Mouse (Mus musculus): Measurements from ENCODE around the gene Tns1. TPM values are rescaled to one million over a fixed set of nuclear protein-coding genes. Genes with fewer than 3 reads are reported as not detected.

The Tns1 gene
- polyA plus RNA-seq, 1 experiment: 6.5 TPM

DNA sequence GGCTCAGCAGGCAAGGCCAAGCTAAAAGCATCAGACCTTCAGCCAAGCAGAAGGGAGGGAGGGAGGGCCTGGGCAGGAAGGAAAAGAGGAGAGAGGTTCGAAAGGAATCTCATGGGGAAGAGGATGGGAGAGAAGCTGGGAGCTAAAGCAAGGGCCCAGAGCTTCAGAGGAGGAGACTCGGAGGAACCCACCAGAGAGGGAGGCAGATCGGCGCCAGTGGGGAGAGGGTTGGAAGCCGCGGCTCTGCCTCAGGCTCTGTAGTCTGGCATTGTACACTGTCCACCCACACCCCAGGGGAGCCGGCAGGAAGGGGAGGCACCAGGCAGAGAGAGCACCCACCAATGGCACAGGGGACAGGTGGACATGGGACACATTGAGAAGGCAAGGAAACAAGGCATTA, 177.5 kb downstream of the Tns1 start:
- Histone ChIP-seq H3K9me3 (replicated peaks; ENCODE audit: control insufficient read depth, insufficient read depth, low read length, poor library complexity, severe bottlenecking) (no peaks in the 10 kb centered on the region), H3K27ac (ENCODE audit: insufficient read depth, low read length) (no peak overlapping the region), H3K27me3 (ENCODE audit: control insufficient read depth, insufficient read depth, low read length, poor library complexity, severe bottlenecking) (no peaks in the 10 kb centered on the region), H3K9ac (ENCODE audit: low read depth, poor library complexity, severe bottlenecking) (no peak overlapping the region), H3K36me3 (ENCODE audit: control insufficient read depth, insufficient read depth, low read length, poor library complexity, severe bottlenecking) (no peaks in the 10 kb centered on the region), H3K4me3 (ENCODE audit: low read depth, low read length) (no peak overlapping the region), H3K4me1 (ENCODE audit: control insufficient read depth, insufficient read depth, low read length) (no peaks in the 10 kb centered on the region)
- TF ChIP-seq POLR2A (IDR thresholded peaks at IDR 0.05; ENCODE audit: insufficient read depth, low read length) (no peak), EP300 (IDR thresholded peaks at IDR 0.05; ENCODE audit: insufficient read depth, low read depth, low read length) (no peak), CTCF (IDR thresholded peaks at IDR 0.05; ENCODE audit: low read depth, low read length) (no peak)

GRCm38 (mm10) chr1:73944393-73944792, 179.9 kb downstream of the Tns1 start:
- Histone ChIP-seq H3K4me1 (ENCODE audit: control insufficient read depth, insufficient read depth, low read length) (no peaks in the 10 kb centered on the region), H3K9me3 (replicated peaks; ENCODE audit: control insufficient read depth, insufficient read depth, low read length, poor library complexity, severe bottlenecking) (no peaks in the 10 kb centered on the region), H3K9ac (ENCODE audit: low read depth, poor library complexity, severe bottlenecking) (no peak overlapping the region), H3K27me3 (ENCODE audit: control insufficient read depth, insufficient read depth, low read length, poor library complexity, severe bottlenecking) (no peaks in the 10 kb centered on the region), H3K4me3 (ENCODE audit: low read depth, low read length) (no peak overlapping the region), H3K36me3 (ENCODE audit: control insufficient read depth, insufficient read depth, low read length, poor library complexity, severe bottlenecking) (no peaks in the 10 kb centered on the region), H3K27ac (ENCODE audit: insufficient read depth, low read length) (no peak overlapping the region)
- TF ChIP-seq CTCF (IDR thresholded peaks at IDR 0.05; ENCODE audit: low read depth, low read length) (no peak), POLR2A (IDR thresholded peaks at IDR 0.05; ENCODE audit: insufficient read depth, low read length) (no peak), EP300 (IDR thresholded peaks at IDR 0.05; ENCODE audit: insufficient read depth, low read depth, low read length) (no peak)

DNA sequence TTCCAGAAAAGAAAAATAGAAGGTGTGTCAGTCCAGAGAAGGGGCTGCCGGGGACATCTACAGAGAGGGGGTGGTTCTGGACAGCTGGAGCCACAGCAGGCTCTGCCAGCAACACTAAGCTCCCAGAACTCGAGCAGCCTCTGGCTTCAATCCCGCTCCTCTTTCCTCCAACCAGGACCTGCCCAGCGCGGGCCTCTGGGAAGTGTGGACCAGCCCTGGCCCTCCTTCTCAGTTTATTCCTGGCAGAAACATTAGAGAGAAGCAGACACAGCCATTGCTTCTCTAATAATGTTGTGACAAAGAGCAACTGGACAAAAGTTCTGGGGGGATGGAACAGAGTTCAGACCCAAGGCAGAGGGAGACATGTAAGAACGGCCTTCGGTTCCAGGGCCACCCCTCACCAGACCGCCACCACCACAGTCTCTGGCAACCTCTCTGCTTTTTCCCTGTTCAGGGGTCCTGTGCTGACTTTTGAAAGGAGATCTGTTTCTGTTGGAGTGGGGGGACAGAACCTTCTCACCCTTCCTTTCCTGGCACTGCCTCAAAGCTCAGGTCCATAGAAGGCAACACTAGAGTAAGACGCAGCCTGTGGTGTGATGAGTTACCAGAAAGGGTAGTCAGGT, 180.5 kb downstream of the Tns1 start:
- H3K9me3 ChIP-seq (replicated peaks; ENCODE audit: control insufficient read depth, insufficient read depth, low read length, poor library complexity, severe bottlenecking): no peaks in the 10 kb centered on the region
- no peak overlapping the region for H3K4me3 ChIP-seq (ENCODE audit: low read depth, low read length)
- H3K4me1 ChIP-seq (ENCODE audit: control insufficient read depth, insufficient read depth, low read length): no peaks in the 10 kb centered on the region
- no peak overlapping the region for H3K9ac ChIP-seq (ENCODE audit: low read depth, poor library complexity, severe bottlenecking)
- no peak overlapping the region for H3K27ac ChIP-seq (ENCODE audit: insufficient read depth, low read length)
- no peak for TF ChIP-seq CTCF (IDR thresholded peaks at IDR 0.05; ENCODE audit: low read depth, low read length)
- TF ChIP-seq EP300 (IDR thresholded peaks at IDR 0.05; ENCODE audit: insufficient read depth, low read depth, low read length): no peak
- H3K27me3 ChIP-seq (ENCODE audit: control insufficient read depth, insufficient read depth, low read length, poor library complexity, severe bottlenecking): no peaks in the 10 kb centered on the region
- H3K36me3 ChIP-seq (ENCODE audit: control insufficient read depth, insufficient read depth, low read length, poor library complexity, severe bottlenecking): no peaks in the 10 kb centered on the region

DNA sequence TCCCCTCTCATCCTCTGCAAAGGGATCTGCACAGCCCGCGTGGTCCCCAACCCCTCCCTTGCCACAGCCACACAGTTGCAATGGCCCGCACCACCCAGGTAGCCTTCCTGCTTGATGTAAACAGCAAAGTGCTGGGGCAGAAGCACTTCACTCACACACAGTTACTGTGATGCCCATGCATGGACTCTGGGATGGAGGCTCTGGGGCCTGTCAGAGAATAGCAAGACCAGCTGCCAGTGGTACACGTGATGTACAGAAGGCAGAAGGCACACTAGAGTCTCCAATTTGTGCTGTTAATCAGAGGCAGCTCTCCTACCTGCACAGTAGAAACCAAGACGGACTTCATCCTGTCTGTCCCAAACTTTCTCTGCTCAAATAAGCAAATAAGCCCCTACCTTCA, 181.0 kb downstream of the Tns1 start:
- Histone ChIP-seq H3K9me3 (replicated peaks; ENCODE audit: control insufficient read depth, insufficient read depth, low read length, poor library complexity, severe bottlenecking) (no peaks in the 10 kb centered on the region), H3K27ac (ENCODE audit: insufficient read depth, low read length) (no peak overlapping the region), H3K36me3 (ENCODE audit: control insufficient read depth, insufficient read depth, low read length, poor library complexity, severe bottlenecking) (no peaks in the 10 kb centered on the region), H3K4me3 (ENCODE audit: low read depth, low read length) (no peak overlapping the region), H3K27me3 (ENCODE audit: control insufficient read depth, insufficient read depth, low read length, poor library complexity, severe bottlenecking) (no peaks in the 10 kb centered on the region), H3K4me1 (ENCODE audit: control insufficient read depth, insufficient read depth, low read length) (no peaks in the 10 kb centered on the region), H3K9ac (ENCODE audit: low read depth, poor library complexity, severe bottlenecking) (no peak overlapping the region)
- TF ChIP-seq EP300 (IDR thresholded peaks at IDR 0.05; ENCODE audit: insufficient read depth, low read depth, low read length) (no peak), POLR2A (IDR thresholded peaks at IDR 0.05; ENCODE audit: insufficient read depth, low read length) (no peak), CTCF (IDR thresholded peaks at IDR 0.05; ENCODE audit: low read depth, low read length) (no peak)

GRCm38 (mm10) chr1:73942243-73942642, 182.0 kb downstream of the Tns1 start:
- H3K36me3 ChIP-seq (ENCODE audit: control insufficient read depth, insufficient read depth, low read length, poor library complexity, severe bottlenecking): no peaks in the 10 kb centered on the region
- H3K9ac ChIP-seq (ENCODE audit: low read depth, poor library complexity, severe bottlenecking): no peak overlapping the region
- no peaks in the 10 kb centered on the region for H3K4me1 ChIP-seq (ENCODE audit: control insufficient read depth, insufficient read depth, low read length)
- no peak overlapping the region for H3K27ac ChIP-seq (ENCODE audit: insufficient read depth, low read length)
- no peaks in the 10 kb centered on the region for H3K27me3 ChIP-seq (ENCODE audit: control insufficient read depth, insufficient read depth, low read length, poor library complexity, severe bottlenecking)
- TF ChIP-seq EP300 (IDR thresholded peaks at IDR 0.05; ENCODE audit: insufficient read depth, low read depth, low read length) (no peak), CTCF (IDR thresholded peaks at IDR 0.05; ENCODE audit: low read depth, low read length) (no peak), POLR2A (IDR thresholded peaks at IDR 0.05; ENCODE audit: insufficient read depth, low read length) (no peak)
- H3K4me3 ChIP-seq (ENCODE audit: low read depth, low read length): no peak overlapping the region
- no peaks in the 10 kb centered on the region for H3K9me3 ChIP-seq (replicated peaks; ENCODE audit: control insufficient read depth, insufficient read depth, low read length, poor library complexity, severe bottlenecking)

DNA sequence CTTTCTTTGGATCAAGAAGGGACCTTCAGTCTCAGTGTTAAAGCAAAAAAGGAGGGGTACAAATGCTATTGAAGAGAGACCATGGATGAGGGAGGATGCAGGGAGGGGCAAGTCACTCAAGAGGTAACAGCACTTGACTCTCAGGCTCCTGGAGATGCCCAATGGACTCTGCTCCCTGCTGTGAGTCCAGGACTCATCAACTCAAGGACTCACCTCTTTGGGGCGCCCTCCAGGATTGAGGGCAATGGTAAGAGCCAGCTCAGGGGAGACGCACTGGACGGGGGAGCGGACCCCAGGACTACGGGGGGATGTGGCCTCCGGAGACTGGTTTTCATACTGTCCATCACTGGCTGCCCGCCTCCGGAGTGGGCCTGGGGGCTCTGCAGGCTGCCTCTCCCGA, 182.6 kb downstream of the Tns1 start:
- no peak for TF ChIP-seq EP300 (IDR thresholded peaks at IDR 0.05; ENCODE audit: insufficient read depth, low read depth, low read length)
- TF ChIP-seq POLR2A (IDR thresholded peaks at IDR 0.05; ENCODE audit: insufficient read depth, low read length): no peak
- no peak for TF ChIP-seq CTCF (IDR thresholded peaks at IDR 0.05; ENCODE audit: low read depth, low read length)
- Histone ChIP-seq H3K4me3 (ENCODE audit: low read depth, low read length) (no peak overlapping the region), H3K9me3 (replicated peaks; ENCODE audit: control insufficient read depth, insufficient read depth, low read length, poor library complexity, severe bottlenecking) (no peaks in the 10 kb centered on the region), H3K27me3 (ENCODE audit: control insufficient read depth, insufficient read depth, low read length, poor library complexity, severe bottlenecking) (no peaks in the 10 kb centered on the region), H3K27ac (ENCODE audit: insufficient read depth, low read length) (no peak overlapping the region), H3K36me3 (ENCODE audit: control insufficient read depth, insufficient read depth, low read length, poor library complexity, severe bottlenecking) (no peaks in the 10 kb centered on the region), H3K9ac (ENCODE audit: low read depth, poor library complexity, severe bottlenecking) (no peak overlapping the region), H3K4me1 (ENCODE audit: control insufficient read depth, insufficient read depth, low read length) (no peaks in the 10 kb centered on the region)

All from ES-Bruce4 (cell line).